ENCODE assay signal across 9 mouse cellular contexts in genomic region chr17:8316251-8316650, GRCm38 (mm10). TPM values are rescaled to one million over a fixed set of nuclear protein-coding genes. Genes with fewer than 3 reads are reported as not detected.
DNase-seq lines count a peak whose midpoint lies in the region; ATAC-seq and TF ChIP-seq lines count a peak whose summit lies in the region.
"Had no signal": no experiment of that assay in that cellular context is flagged by ENCODE, and none has a peak within 500 bp of the region (broad histone marks: within the 10 kb centered on the region; RNA-seq: fewer than 3 reads in every experiment).

No protein-coding gene starts in this region.

- TF ChIP-seq CTCF in heart, postnatal 0 days (IDR thresholded peaks at IDR 0.05; ENCODE audit: low read depth): peak; percentile 57

- H3K27me3 ChIP-seq in heart, postnatal 0 days (ENCODE audit: control insufficient read depth, insufficient read depth, low read length): no peaks in the 10 kb centered on the region
- H3K27me3 ChIP-seq in neural tube, embryonic 15.5 days (replicated peaks): no peaks in the 10 kb centered on the region
- H3K27me3 ChIP-seq: limb, embryonic 12.5 days had no signal

- no peaks in the 10 kb centered on the region for H3K9me3 ChIP-seq in heart, postnatal 0 days (replicated peaks; ENCODE audit: control insufficient read depth, low read length)
- no peaks in the 10 kb centered on the region for H3K9me3 ChIP-seq in neural tube, embryonic 15.5 days (replicated peaks)
- H3K9me3 ChIP-seq: limb, embryonic 12.5 days had no signal

- no peak overlapping the region for H3K4me3 ChIP-seq in heart, postnatal 0 days (ENCODE audit: low read depth, low read length)
- H3K4me3 ChIP-seq in neural tube, embryonic 15.5 days (replicated peaks): no peak overlapping the region
- H3K4me3 ChIP-seq: limb, embryonic 12.5 days had no signal

- H3K27ac ChIP-seq in heart, postnatal 0 days (ENCODE audit: low read depth): no peak overlapping the region
- H3K27ac ChIP-seq in neural tube, embryonic 15.5 days (replicated peaks): no peak overlapping the region
- H3K27ac ChIP-seq: limb, embryonic 12.5 days had no signal

- H3K36me3 ChIP-seq in heart, postnatal 0 days (replicated peaks; ENCODE audit: control insufficient read depth, insufficient read depth, low read length): no peaks in the 10 kb centered on the region
- peaks cover 5% of the 10 kb centered on the region for H3K36me3 ChIP-seq in neural tube, embryonic 15.5 days
- H3K36me3 ChIP-seq: limb, embryonic 12.5 days had no signal

- ATAC-seq in heart, postnatal 0 days (ENCODE audit: insufficient read depth, low read depth): no peak
- ATAC-seq in neural tube, embryonic 15.5 days (ENCODE audit: low FRiP score): no peak

- peaks cover 3% of the 10 kb centered on the region; the same call in 1 of the 2 replicates for H3K4me1 ChIP-seq in heart, postnatal 0 days (ENCODE audit: control insufficient read depth, insufficient read depth)
- H3K4me1 ChIP-seq in neural tube, embryonic 15.5 days: peaks cover 27% of the 10 kb centered on the region

- no peak for DNase-seq in heart, postnatal 0 days (ENCODE audit: low spot score)
- no peak for DNase-seq in heart, postnatal 25 days (ENCODE audit: low spot score)
- DNase-seq in A20 (ENCODE audit: low read depth, low spot score): peak; percentile 60
- peak; percentile 62 for DNase-seq in R1 (ENCODE audit: low read depth, low spot score)
- DNase-seq in lung, postnatal 25 days (ENCODE audit: low spot score): peak; percentile 67
- DNase-seq in ovary, postnatal 14 days (ENCODE audit: low spot score): no peak
- DNase-seq in adrenal gland, adult 8-10 months: no peak

- H3K4me2 ChIP-seq in heart, postnatal 0 days (ENCODE audit: low read depth, low read length): no peak overlapping the region
- H3K4me2 ChIP-seq in neural tube, embryonic 15.5 days: no peak overlapping the region
- H3K4me2 ChIP-seq: limb, embryonic 12.5 days had no signal

- no peak overlapping the region for H3K9ac ChIP-seq in heart, postnatal 0 days (replicated peaks; ENCODE audit: low read depth, low read length)
- H3K9ac ChIP-seq in neural tube, embryonic 15.5 days (replicated peaks): no peak overlapping the region
- H3K9ac ChIP-seq: limb, embryonic 12.5 days had no signal

- WGBS in heart, postnatal 0 days: 56% methylated on average over 1 of the region's 1 CpGs
- WGBS in neural tube, embryonic 15.5 days: 95% methylated on average over 1 of the region's 1 CpGs

- no peak for TF ChIP-seq EP300 in heart, postnatal 0 days (IDR thresholded peaks at IDR 0.05; ENCODE audit: low read depth)

- intact Hi-C loops in heart, postnatal 25 days (cut with DNase I): no loop called here

RNA-seq across cellular contexts. Expression of gene Sft2d1, which starts 5.3 kb away (rescaled TPM):
- total RNA-seq in heart, postnatal 0 days (2014; rRNA removed; ENCODE audit: low replicate concordance): 29.2 and 68.5 TPM in 2 replicates
- polyA plus RNA-seq in heart, postnatal 0 days (2015; fragmentation: Nextera tagmentation; extraction: Ambion mirVana): 54.4 and 57.3 TPM in 2 replicates
- total RNA-seq in heart, postnatal 25 days (2021): 10 to 100 TPM; 15.9 to 17.6 TPM
- polyA plus RNA-seq in neural tube, embryonic 15.5 days (2015; fragmentation: Nextera tagmentation; extraction: Ambion mirVana): 161 and 176 TPM in 2 replicates
- total RNA-seq in adrenal gland, adult 8-10 months (2022): 10 to 100 TPM; 42.0 to 50.0 (median 45.0) TPM

RNA-seq across cellular contexts. Expression of gene Prr18, which starts 21.0 kb away (rescaled TPM):
- not detected in 2 replicates for total RNA-seq in heart, postnatal 0 days (2014; rRNA removed; ENCODE audit: low replicate concordance)
- polyA plus RNA-seq in heart, postnatal 0 days (2015; fragmentation: Nextera tagmentation; extraction: Ambion mirVana): 0.10 TPM in 1 of 2 replicates, not detected in the other
- total RNA-seq in heart, postnatal 25 days (2021): under 1 TPM; 0.25 to 0.44 TPM
- 13.8 and 18.4 TPM in 2 replicates for polyA plus RNA-seq in neural tube, embryonic 15.5 days (2015; fragmentation: Nextera tagmentation; extraction: Ambion mirVana)
- under 1 TPM; 0.13 to 0.55 (median 0.35) TPM for total RNA-seq in adrenal gland, adult 8-10 months (2022)

RNA-seq across cellular contexts. Expression of gene Mpc1, which starts 33.5 kb away (rescaled TPM):
- total RNA-seq in heart, postnatal 0 days (2014; rRNA removed; ENCODE audit: low replicate concordance): 878 and 986 TPM in 2 replicates
- polyA plus RNA-seq in heart, postnatal 0 days (2015; fragmentation: Nextera tagmentation; extraction: Ambion mirVana): 744 and 806 TPM in 2 replicates
- 100 to 1,000 TPM; 784 to 801 TPM for total RNA-seq in heart, postnatal 25 days (2021)
- polyA plus RNA-seq in neural tube, embryonic 15.5 days (2015; fragmentation: Nextera tagmentation; extraction: Ambion mirVana): 382 and 460 TPM in 2 replicates
- 100 to 1,000 TPM; 122 to 221 (median 169) TPM for total RNA-seq in adrenal gland, adult 8-10 months (2022)

RNA-seq across cellular contexts. Expression of gene T2, which starts 39.5 kb away (rescaled TPM):
- 0.19 and 2.1 TPM in 2 replicates for total RNA-seq in heart, postnatal 0 days (2014; rRNA removed; ENCODE audit: low replicate concordance)
- polyA plus RNA-seq in heart, postnatal 0 days (2015; fragmentation: Nextera tagmentation; extraction: Ambion mirVana): 3.7 and 4.0 TPM in 2 replicates
- under 1 TPM; 0.31 to 0.47 TPM for total RNA-seq in heart, postnatal 25 days (2021)
- polyA plus RNA-seq in neural tube, embryonic 15.5 days (2015; fragmentation: Nextera tagmentation; extraction: Ambion mirVana): 0.65 and 0.79 TPM in 2 replicates
- not detected for total RNA-seq in adrenal gland, adult 8-10 months (2022)

Comparison
In these comparisons a context has a peak if more than half of its experiments do, and no peak if none do; other contexts are left out.
1. DNase-seq: peak in A20 (single experiment), R1 (single experiment) and lung, postnatal 25 days (single experiment); none in heart, postnatal 0 days (single experiment), heart, postnatal 25 days (single experiment), ovary, postnatal 14 days (single experiment) and adrenal gland, adult 8-10 months (single experiment).